Mouse (Mus musculus): ENCODE results near the gene Ccdc124. TPM values are rescaled to one million over a fixed set of nuclear protein-coding genes. Genes with fewer than 3 reads are reported as not detected.

Gene Ccdc124
- polyA plus RNA-seq (2015; fragmentation: Nextera tagmentation; extraction: Ambion mirVana), result 89.4 and 90.7 TPM in 2 replicates

DNA sequence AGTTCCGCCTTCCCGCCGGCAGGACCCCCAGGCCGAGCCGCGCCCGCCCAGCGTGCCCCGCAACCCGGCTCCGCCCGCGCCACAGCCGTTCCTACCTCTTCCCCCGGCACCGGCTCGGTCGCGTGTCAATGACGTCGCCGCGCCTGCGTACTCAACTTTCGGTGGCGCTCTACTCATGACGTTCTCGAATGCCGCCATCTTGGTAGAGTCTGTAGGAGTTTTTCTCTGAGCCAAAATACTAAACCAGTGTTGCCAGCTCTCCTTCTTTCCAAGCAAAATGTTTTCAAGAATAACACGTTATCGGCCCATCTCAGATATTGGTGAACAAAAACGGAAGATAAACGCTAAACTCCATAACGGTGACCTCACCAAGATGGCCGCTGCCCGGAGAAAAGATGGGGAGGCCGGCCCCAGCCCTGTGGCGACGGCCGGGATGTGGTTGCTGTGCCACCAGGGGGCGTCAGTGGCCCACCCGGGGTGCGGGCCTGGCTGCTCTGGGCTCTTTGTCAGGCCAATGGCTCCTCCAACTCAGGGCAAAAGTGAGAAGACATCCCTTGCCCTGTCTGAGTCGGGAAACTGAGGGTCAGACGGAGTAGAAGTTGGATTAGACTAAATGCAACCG is at the start of gene Ccdc124:
Gene Ccdc124 (minus strand): TSS at position 572 of the 622 bp plus-strand sequence.
- peak; percentile 92 for ATAC-seq
- Histone ChIP-seq H3K36me3 (no peaks in the 10 kb centered on the region), H3K27ac (peak within 1 kb of the TSS; percentile 71), H3K4me3 (replicated peaks) (peak within 1 kb of the TSS; percentile 83), H3K27me3 (replicated peaks) (no peaks in the 10 kb centered on the region), H3K4me2 (replicated peaks) (peak within 1 kb of the TSS; percentile 83), H3K4me1 (replicated peaks) (peaks cover 18% of the 10 kb centered on the region), H3K9me3 (no peaks in the 10 kb centered on the region), H3K9ac (peak within 1 kb of the TSS; percentile 69)
- WGBS, result under 1% methylated on average over 46 of the region's 46 CpGs

DNA sequence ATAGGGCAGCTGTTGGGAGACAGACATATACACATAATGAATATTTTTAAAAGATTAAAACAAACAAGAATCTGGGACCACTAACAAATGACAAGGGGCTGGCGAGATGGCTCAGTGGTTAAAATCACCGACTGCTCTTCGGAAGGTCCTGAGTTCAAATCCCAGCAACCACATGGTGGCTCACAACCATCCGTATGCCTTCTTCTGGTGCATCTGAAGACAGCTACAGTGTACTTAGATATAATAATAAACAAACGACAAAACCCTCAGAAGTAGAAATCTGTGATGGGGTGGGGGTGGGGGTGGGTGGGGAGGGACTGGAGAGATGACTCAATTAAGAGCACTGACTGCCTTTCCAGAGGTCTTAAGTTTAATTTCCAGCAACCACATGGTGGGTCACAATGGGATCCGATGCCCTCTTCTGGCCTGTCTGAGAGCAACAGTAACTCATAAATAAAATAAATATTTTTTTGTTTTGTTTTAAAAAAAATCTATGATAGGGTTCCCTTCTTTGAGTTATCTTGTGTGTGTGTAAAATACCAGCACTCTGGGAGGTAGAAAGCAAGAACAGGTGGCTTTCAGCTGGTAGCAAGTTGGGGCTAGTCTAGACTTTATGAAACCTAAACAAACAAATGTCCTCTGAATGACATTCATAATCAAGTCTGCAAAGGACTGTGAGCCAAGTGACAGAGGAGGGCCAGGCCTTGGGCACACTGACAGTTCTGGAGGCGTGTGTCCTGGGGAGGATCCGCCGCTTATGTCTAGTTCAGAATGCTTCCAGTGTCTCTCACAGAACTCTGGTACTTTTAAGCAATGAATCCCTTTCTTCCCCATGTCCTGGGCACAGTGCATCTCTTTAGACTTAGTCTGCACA is 46.6 kb upstream of the Ccdc124 start:
- H3K4me2 ChIP-seq (replicated peaks), result no peak overlapping the region
- 82% methylated on average over 9 of the region's 9 CpGs for WGBS
- H3K9me3 ChIP-seq, result no peaks in the 10 kb centered on the region
- H3K36me3 ChIP-seq, result peaks cover 21% of the 10 kb centered on the region
- ATAC-seq, result no peak
- H3K9ac ChIP-seq, result no peak overlapping the region
- H3K4me3 ChIP-seq (replicated peaks), result no peak overlapping the region
- H3K27me3 ChIP-seq (replicated peaks), result no peaks in the 10 kb centered on the region
- no peak overlapping the region for H3K27ac ChIP-seq
- no peaks in the 10 kb centered on the region for H3K4me1 ChIP-seq (replicated peaks)

DNA sequence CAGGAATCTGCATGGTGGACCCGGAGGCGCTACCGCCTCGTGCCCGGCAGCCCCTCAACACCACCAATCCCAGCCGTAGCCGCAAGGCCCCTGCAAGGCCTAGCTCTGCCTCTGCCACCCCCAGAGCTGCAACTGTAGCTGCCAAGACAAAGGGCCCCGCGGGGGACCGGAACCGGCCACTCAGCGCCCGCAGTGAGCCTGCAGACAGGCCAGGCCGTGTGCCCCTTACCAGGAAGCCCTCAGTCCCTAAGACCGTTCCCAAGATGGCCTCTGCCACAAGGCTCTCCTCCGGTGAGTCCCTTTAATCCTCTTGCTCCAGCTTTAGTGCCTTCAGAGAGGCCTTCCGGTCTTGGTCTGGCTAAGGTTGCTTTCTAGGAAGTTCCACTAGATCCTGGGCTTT is 41.0 kb upstream of the Ccdc124 start:
- Histone ChIP-seq H3K9ac (no peak overlapping the region), H3K4me2 (replicated peaks) (no peak overlapping the region), H3K4me1 (replicated peaks) (no peaks in the 10 kb centered on the region), H3K9me3 (no peaks in the 10 kb centered on the region), H3K4me3 (replicated peaks) (no peak overlapping the region), H3K27ac (no peak overlapping the region), H3K27me3 (replicated peaks) (no peaks in the 10 kb centered on the region), H3K36me3 (peaks cover 53% of the 10 kb centered on the region)
- WGBS, result 90% methylated on average over 17 of the region's 17 CpGs
- no peak for ATAC-seq

DNA sequence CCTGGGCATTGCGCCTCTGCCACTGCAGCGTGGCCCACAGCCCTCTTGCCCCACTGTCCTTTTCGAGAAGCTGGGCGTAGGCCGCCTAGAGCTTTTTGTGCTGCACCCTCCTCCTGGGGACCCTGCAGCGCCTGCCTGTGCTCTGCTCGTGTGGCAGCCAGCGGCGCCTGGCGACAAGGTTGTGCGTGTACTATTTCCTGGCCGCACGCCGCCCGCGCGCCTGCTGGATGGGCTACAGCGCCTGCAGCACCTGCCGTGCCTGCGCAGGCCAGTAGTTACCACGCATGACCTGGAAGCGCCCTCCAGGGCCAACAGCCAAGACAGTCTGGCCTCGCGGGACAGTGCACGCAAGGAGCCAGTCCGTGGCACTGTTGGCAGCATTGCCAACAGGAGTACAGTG is 39.8 kb upstream of the Ccdc124 start:
- Histone ChIP-seq H3K9ac (no peak overlapping the region), H3K27ac (no peak overlapping the region), H3K27me3 (replicated peaks) (no peaks in the 10 kb centered on the region), H3K9me3 (no peaks in the 10 kb centered on the region), H3K36me3 (peaks cover 52% of the 10 kb centered on the region), H3K4me2 (replicated peaks) (no peak overlapping the region), H3K4me1 (replicated peaks) (no peaks in the 10 kb centered on the region), H3K4me3 (replicated peaks) (no peak overlapping the region)
- no peak; the same call in 1 of the 2 replicates for ATAC-seq
- WGBS, result 93% methylated on average over 26 of the region's 26 CpGs

DNA sequence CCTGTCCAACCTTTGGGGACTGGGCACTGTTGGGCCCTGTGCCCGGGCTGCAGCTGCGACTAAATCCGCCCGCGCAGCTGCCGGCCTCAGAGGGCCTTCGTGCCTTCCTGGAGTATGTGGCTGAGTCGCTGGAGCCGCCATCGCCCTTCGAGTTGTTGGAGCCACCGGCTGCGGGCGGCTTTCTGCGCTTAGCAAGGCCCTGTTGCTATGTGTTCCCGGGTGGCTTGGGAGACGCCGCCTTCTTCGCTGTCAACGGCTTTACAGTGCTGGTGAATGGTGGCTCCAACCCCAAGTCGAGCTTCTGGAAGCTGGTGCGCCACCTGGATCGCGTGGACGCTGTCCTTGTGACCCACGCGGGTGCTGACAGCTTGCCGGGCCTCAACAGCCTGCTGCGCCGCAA is 39.2 kb upstream of the Ccdc124 start:
- Histone ChIP-seq H3K27me3 (replicated peaks) (no peaks in the 10 kb centered on the region), H3K4me3 (replicated peaks) (no peak overlapping the region), H3K36me3 (peaks cover 49% of the 10 kb centered on the region), H3K4me2 (replicated peaks) (no peak overlapping the region), H3K27ac (no peak overlapping the region), H3K9me3 (no peaks in the 10 kb centered on the region), H3K9ac (no peak overlapping the region), H3K4me1 (replicated peaks) (no peaks in the 10 kb centered on the region)
- no peak for ATAC-seq
- WGBS, result 92% methylated on average over 30 of the region's 30 CpGs

DNA sequence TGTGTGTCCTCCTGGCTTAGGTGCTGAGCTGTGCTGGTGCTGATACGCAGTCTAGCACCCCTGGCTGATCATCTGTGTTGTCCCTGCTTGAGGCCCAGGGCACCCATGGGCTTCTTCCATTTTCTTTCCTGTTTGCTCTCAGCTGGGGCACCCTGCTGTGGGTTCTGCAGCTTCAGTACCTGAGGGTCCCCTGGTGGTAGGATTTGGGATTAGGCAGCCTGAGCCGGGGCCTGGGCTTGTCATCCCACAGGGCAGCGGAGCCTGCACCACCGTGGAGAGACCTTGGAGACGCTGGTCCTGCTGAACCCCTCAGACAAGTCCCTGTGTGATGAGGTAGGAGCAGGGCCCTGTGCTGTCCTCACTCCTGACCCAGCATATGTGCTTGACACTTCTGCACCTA is 37.9 kb upstream of the Ccdc124 start:
- 80% methylated on average over 5 of the region's 5 CpGs for WGBS
- Histone ChIP-seq H3K4me1 (replicated peaks) (peaks cover 5% of the 10 kb centered on the region), H3K4me3 (replicated peaks) (no peak overlapping the region), H3K9ac (no peak overlapping the region), H3K27me3 (replicated peaks) (no peaks in the 10 kb centered on the region), H3K9me3 (no peaks in the 10 kb centered on the region), H3K36me3 (peaks cover 40% of the 10 kb centered on the region), H3K4me2 (replicated peaks) (no peak overlapping the region), H3K27ac (no peak overlapping the region)
- no peak for ATAC-seq

DNA sequence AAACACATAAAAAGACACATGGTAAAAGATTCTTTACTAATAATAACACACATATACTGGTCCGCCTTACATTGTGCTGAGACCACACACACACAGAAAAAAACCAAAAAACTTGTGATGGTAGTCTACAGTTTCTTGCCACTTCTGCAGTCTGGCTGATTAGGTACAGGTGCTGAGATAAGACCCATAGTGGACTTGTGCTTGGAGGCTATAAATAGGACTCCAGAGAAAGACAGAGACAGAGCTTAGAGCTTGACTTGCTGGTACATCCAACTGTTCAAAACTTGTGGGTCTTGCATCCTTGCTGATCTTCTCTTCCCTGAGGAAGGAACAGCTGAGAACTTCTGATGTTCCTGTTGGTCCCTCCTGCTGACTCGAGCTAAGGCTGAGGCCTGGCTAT is 33.8 kb upstream of the Ccdc124 start:
- Histone ChIP-seq H3K9me3 (no peaks in the 10 kb centered on the region), H3K36me3 (peaks cover 7% of the 10 kb centered on the region; the same call in 1 of the 2 replicates), H3K4me3 (replicated peaks) (no peak overlapping the region), H3K27ac (no peak overlapping the region), H3K27me3 (replicated peaks) (peaks cover 5% of the 10 kb centered on the region), H3K9ac (no peak overlapping the region), H3K4me2 (replicated peaks) (no peak overlapping the region), H3K4me1 (replicated peaks) (peaks cover 10% of the 10 kb centered on the region)
- WGBS, result 83% methylated on average over 2 of the region's 2 CpGs
- ATAC-seq, result no peak

DNA sequence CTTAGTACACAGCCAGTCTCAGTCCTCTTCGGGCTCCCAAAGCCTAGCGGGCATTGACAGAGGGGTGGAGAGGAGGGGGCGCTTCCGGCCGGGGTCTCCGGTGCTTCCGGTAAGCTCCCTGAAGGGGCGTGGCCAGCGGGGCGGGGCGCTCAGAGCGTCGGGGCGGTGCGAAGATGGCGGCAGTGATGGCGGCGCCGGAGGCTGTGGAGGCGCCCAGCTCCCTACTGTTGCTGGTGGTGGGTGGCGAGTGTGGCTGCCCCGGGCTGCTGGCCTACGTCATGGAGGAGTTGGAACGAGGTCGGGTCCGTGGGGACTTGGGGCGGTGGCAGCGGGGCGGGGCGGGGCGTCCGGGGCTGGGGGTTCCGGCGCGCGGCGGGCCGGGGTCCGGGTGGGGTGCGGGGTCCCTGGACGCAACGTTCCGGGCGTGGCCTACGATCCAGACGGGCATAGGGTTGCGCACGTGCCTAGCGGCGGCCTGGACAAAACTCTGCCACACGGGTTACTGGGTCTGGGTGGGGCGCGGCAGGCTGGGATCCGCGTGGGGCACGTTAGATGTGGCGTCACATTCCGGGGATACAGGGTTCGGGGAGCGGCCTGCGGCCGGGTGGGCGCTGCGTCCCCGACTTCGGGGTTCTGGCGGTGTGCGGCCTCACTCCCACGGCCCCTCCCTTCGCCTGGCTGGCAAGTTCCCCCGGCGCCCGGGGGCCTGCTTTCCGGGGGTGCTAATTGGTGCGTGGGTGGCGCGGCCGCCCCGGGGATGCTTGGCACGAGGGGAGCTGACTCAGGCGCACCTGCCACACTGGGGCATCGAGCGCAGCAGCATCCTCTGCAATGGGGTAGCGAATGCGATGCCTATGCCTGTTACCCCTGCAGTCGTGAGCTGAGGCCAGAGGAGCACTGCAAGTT is 32.3 kb upstream of the Ccdc124 start, which contains the start of gene Map1s:
Gene Map1s (plus strand): TSS at position 102 of the 906 bp plus-strand sequence.
- no peaks in the 10 kb centered on the region for H3K9me3 ChIP-seq
- peak; percentile 94 for ATAC-seq
- H3K4me1 ChIP-seq (replicated peaks), result peaks cover 10% of the 10 kb centered on the region
- peak within 1 kb of the TSS; percentile 92 for H3K9ac ChIP-seq
- peaks cover 5% of the 10 kb centered on the region for H3K27me3 ChIP-seq (replicated peaks)
- H3K4me3 ChIP-seq (replicated peaks), result peak within 1 kb of the TSS; percentile 87
- peak within 1 kb of the TSS; percentile 94 for H3K4me2 ChIP-seq (replicated peaks)
- H3K27ac ChIP-seq, result peak within 1 kb of the TSS; percentile 87
- under 1% methylated on average over 84 of the region's 86 CpGs for whole genome bisulfite sequencing
- no peaks in the 10 kb centered on the region for H3K36me3 ChIP-seq

DNA sequence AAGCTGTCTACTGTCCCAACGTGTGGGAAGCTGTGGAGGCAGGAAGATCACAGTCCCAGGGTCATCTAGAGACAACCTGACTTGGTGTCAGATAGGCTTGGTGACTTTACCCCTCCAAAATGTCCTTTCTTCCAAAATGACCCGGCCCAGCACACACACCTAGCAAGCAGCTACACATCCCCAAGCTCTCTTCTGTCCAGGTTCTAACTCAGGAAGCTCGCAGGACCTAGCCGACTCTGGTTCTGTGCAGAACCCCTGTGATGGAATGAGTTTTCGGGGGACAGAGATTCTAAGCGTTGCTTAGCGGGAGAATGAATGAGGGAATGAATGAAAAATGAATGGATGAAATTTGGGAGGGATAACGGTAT is 31.7 kb upstream of the Ccdc124 start:
- 16% methylated on average over 8 of the region's 8 CpGs for WGBS
- peak overlapping the region; percentile 87; the same call in 1 of the 2 replicates for H3K27ac ChIP-seq
- ATAC-seq, result 0 out of 2 replicates have a peak, but pooled peaks have one; percentile 4

DNA sequence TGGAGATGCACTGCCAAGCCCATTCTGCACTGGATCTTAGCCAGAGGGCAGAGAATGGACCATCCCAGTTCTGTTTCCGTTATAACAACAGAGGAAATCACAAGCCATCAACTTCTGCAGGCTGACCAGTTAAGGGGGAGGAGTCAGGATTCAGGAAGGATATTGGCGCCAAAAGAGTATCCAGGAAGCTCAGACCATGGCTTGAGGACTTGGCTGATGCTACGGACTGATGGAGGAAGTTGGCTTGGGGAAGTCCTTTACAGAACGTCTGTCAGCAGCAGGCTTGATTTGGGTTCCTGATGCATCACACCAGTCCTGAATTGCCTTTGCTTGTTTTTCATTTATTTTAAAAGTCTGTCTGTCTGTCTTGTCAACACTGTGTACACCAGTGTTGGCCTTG is 30.8 kb upstream of the Ccdc124 start:
- Histone ChIP-seq H3K4me2 (replicated peaks) (no peak overlapping the region), H3K9me3 (no peaks in the 10 kb centered on the region), H3K36me3 (no peaks in the 10 kb centered on the region), H3K4me3 (replicated peaks) (no peak overlapping the region), H3K27me3 (replicated peaks) (peaks cover 5% of the 10 kb centered on the region), H3K9ac (no peak overlapping the region), H3K4me1 (replicated peaks) (peaks cover 10% of the 10 kb centered on the region), H3K27ac (no peak overlapping the region)
- 46% methylated on average over 4 of the region's 4 CpGs for WGBS
- no peak for ATAC-seq

More for the DNA sequence above, 31.7 kb upstream of the Ccdc124 start:
- H3K36me3 ChIP-seq, result no peaks in the 10 kb centered on the region
- peak overlapping the region; percentile 92 for H3K9ac ChIP-seq
- peak overlapping the region; percentile 87 for H3K4me3 ChIP-seq (replicated peaks)
- H3K9me3 ChIP-seq, result no peaks in the 10 kb centered on the region
- peaks cover 5% of the 10 kb centered on the region for H3K27me3 ChIP-seq (replicated peaks)
- H3K4me1 ChIP-seq (replicated peaks), result peaks cover 10% of the 10 kb centered on the region
- peak overlapping the region; percentile 94 for H3K4me2 ChIP-seq (replicated peaks)

DNA sequence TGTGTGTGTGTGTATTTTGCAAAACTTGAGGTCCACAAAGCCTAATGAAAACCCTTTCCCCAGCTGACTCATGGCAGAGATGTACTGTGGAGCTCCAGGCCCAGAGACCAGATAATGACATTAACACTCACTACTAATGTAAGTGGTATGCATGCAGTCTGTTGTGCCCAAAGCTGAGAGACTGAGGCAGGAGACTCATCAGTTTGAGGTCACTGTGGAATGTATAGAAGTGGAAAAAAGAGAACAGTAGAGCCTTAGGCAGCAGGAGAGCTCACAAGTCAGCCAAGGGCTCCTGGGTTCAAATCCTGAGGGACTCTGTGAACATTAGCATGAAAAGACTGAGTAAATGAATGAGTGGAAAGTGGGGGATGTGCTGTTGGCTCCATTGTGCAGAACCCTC is 29.8 kb upstream of the Ccdc124 start:
- H3K4me2 ChIP-seq (replicated peaks), result no peak overlapping the region
- H3K4me1 ChIP-seq (replicated peaks), result peaks cover 13% of the 10 kb centered on the region
- H3K9ac ChIP-seq, result no peak overlapping the region
- no peak for ATAC-seq
- no peaks in the 10 kb centered on the region for H3K9me3 ChIP-seq
- no peak overlapping the region for H3K4me3 ChIP-seq (replicated peaks)
- no peaks in the 10 kb centered on the region for H3K36me3 ChIP-seq
- H3K27me3 ChIP-seq (replicated peaks), result peaks cover 5% of the 10 kb centered on the region
- H3K27ac ChIP-seq, result no peak overlapping the region

DNA sequence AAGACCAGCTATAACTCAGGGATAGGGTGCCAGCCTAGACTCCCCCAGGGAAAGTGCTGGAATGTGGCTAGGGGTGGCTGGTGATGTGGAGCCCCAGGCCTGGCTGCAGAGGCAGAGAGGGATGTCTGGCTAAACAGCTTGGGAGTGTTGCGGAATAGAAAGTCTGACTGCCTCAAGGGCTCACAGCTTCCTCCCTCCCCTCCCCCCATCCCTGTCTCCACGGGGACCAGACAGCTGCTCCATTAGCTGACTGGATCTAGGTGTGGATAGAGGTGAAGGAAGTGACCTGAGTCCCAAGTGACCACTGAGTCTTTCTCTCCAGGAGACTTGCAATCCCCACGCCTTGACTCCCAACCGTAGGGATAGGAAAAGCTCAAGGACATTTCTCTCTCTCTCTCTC is 29.4 kb upstream of the Ccdc124 start:
- peaks cover 18% of the 10 kb centered on the region for H3K4me1 ChIP-seq (replicated peaks)
- no peak overlapping the region for H3K9ac ChIP-seq
- ATAC-seq, result no peak
- H3K27ac ChIP-seq, result no peak overlapping the region
- no peak overlapping the region for H3K4me3 ChIP-seq (replicated peaks)
- no peak overlapping the region for H3K4me2 ChIP-seq (replicated peaks)
- 44% methylated on average over 4 of the region's 4 CpGs for WGBS
- no peaks in the 10 kb centered on the region for H3K36me3 ChIP-seq
- peaks cover 5% of the 10 kb centered on the region for H3K27me3 ChIP-seq (replicated peaks)
- no peaks in the 10 kb centered on the region for H3K9me3 ChIP-seq

Measured in intestine, embryonic 15.5 days (tissue).